In genomic region chr3:15255726-15256125, GRCm38 (mm10) we compare ENCODE assay signal across 25 mouse cellular contexts.
"Had no signal": no experiment of that assay in that cellular context is flagged by ENCODE, and none has a peak within 500 bp of the region (broad histone marks: within the 10 kb centered on the region; RNA-seq: fewer than 3 reads in every experiment).

No protein-coding gene starts in this region.

- H3K9ac ChIP-seq: heart, embryonic 12.5 days; hindbrain, embryonic 12.5 days; hindbrain, embryonic 15.5 days; kidney, embryonic 15.5 days; limb, embryonic 12.5 days; liver, embryonic 13.5 days had no signal

- H3K36me3 ChIP-seq: heart, embryonic 10.5 days; heart, embryonic 12.5 days; hindbrain, embryonic 10.5 days; hindbrain, embryonic 12.5 days; hindbrain, embryonic 15.5 days; kidney, embryonic 15.5 days; limb, embryonic 10.5 days; limb, embryonic 12.5 days; liver, embryonic 13.5 days had no signal

- H3K4me1 ChIP-seq: heart, embryonic 10.5 days; heart, embryonic 12.5 days; hindbrain, embryonic 10.5 days; hindbrain, embryonic 12.5 days; hindbrain, embryonic 15.5 days; kidney, embryonic 15.5 days; limb, embryonic 10.5 days; limb, embryonic 12.5 days; liver, embryonic 13.5 days had no signal

- H3K4me2 ChIP-seq: heart, embryonic 12.5 days; hindbrain, embryonic 12.5 days; hindbrain, embryonic 15.5 days; kidney, embryonic 15.5 days; limb, embryonic 12.5 days; liver, embryonic 11.5 days; liver, embryonic 13.5 days had no signal

- H3K27ac ChIP-seq: heart, embryonic 10.5 days; hindbrain, embryonic 10.5 days; hindbrain, embryonic 12.5 days; hindbrain, embryonic 15.5 days; hindbrain, postnatal 0 days; kidney, embryonic 15.5 days; kidney, postnatal 0 days; limb, embryonic 10.5 days; limb, embryonic 12.5 days; liver, embryonic 13.5 days had no signal

- ATAC-seq: hindbrain, postnatal 0 days; intestine, embryonic 16.5 days had no signal

- H3K4me3 ChIP-seq: heart, embryonic 10.5 days; heart, embryonic 12.5 days; hindbrain, embryonic 10.5 days; hindbrain, embryonic 12.5 days; hindbrain, embryonic 15.5 days; kidney, embryonic 15.5 days; limb, embryonic 10.5 days; limb, embryonic 12.5 days; liver, embryonic 13.5 days had no signal

- DNase-seq: gastrocnemius, postnatal 25 days; heart, adult 18-20 months; heart, postnatal 10 days; heart, postnatal 4 days; kidney, adult 11 months; kidney, adult 2 months; kidney, adult 9 months; kidney, postnatal 14 days; kidney, postnatal 36 days; layer of hippocampus, adult 9-11 months; layer of hippocampus, postnatal 36 days; liver; liver, embryonic 13.5 days had no signal

- H3K27me3 ChIP-seq: heart, embryonic 12.5 days; hindbrain, embryonic 12.5 days; hindbrain, embryonic 15.5 days; kidney, embryonic 15.5 days; limb, embryonic 12.5 days; liver, embryonic 13.5 days had no signal

- H3K9me3 ChIP-seq: heart, embryonic 10.5 days; heart, embryonic 12.5 days; hindbrain, embryonic 12.5 days; hindbrain, embryonic 15.5 days; kidney, embryonic 15.5 days; limb, embryonic 10.5 days; limb, embryonic 12.5 days; liver, embryonic 13.5 days had no signal
